ENCODE assay signal across 8 mouse cellular contexts in genomic region chr8:72305210-72305905, GRCm38 (mm10). TPM values are rescaled to one million over a fixed set of nuclear protein-coding genes. Genes with fewer than 3 reads are reported as not detected.
DNase-seq lines count a peak whose midpoint lies in the region; ATAC-seq lines count a peak whose summit lies in the region.
"Had no signal": no experiment of that assay in that cellular context is flagged by ENCODE, and none has a peak within 500 bp of the region (broad histone marks: within the 10 kb centered on the region; RNA-seq: fewer than 3 reads in every experiment).

Gene Gm10282 (minus strand): TSS chr8:72305260.

- H3K27ac ChIP-seq in forebrain, embryonic 15.5 days (replicated peaks): no peak within 1 kb of the TSS
- H3K27ac ChIP-seq: hindbrain, embryonic 15.5 days had no signal

- no peak within 1 kb of the TSS for H3K4me3 ChIP-seq in forebrain, embryonic 15.5 days
- H3K4me3 ChIP-seq in megakaryocyte, embryonic 14.5 days (replicated peaks): no peak within 1 kb of the TSS
- H3K4me3 ChIP-seq: hindbrain, embryonic 15.5 days had no signal

- no peak within 1 kb of the TSS for H3K9ac ChIP-seq in forebrain, embryonic 15.5 days (replicated peaks)
- H3K9ac ChIP-seq: hindbrain, embryonic 15.5 days had no signal

- ATAC-seq in forebrain, embryonic 15.5 days (replicated peaks): no peak

- no peaks in the 10 kb centered on the region for H3K36me3 ChIP-seq in forebrain, embryonic 15.5 days
- no peaks in the 10 kb centered on the region for H3K36me3 ChIP-seq in megakaryocyte, embryonic 14.5 days (replicated peaks; ENCODE audit: low read length)
- H3K36me3 ChIP-seq: hindbrain, embryonic 15.5 days had no signal

- no peaks in the 10 kb centered on the region for H3K27me3 ChIP-seq in forebrain, embryonic 15.5 days
- H3K27me3 ChIP-seq in megakaryocyte, embryonic 14.5 days (replicated peaks): peaks cover 34% of the 10 kb centered on the region
- H3K27me3 ChIP-seq: hindbrain, embryonic 15.5 days had no signal

- no peak for DNase-seq in layer of hippocampus, postnatal 10 days (ENCODE audit: low spot score in 2 of 2)
- DNase-seq in layer of hippocampus, adult 18-20 months (ENCODE audit: low spot score in 2 of 2): no peak
- peak; percentile 48 for DNase-seq in adipocyte (ENCODE audit: low spot score)
- no peak for DNase-seq in right cerebral cortex, adult 2 months (ENCODE audit: low spot score in 2 of 2)
- DNase-seq in frontal cortex, postnatal 10 days (ENCODE audit: low spot score in 2 of 2): no peak

- H3K4me1 ChIP-seq in forebrain, embryonic 15.5 days: no peaks in the 10 kb centered on the region; the same call in 1 of the 2 replicates
- H3K4me1 ChIP-seq in megakaryocyte, embryonic 14.5 days: peaks cover 26% of the 10 kb centered on the region
- H3K4me1 ChIP-seq: hindbrain, embryonic 15.5 days had no signal

- no peaks in the 10 kb centered on the region for H3K9me3 ChIP-seq in forebrain, embryonic 15.5 days
- no peaks in the 10 kb centered on the region for H3K9me3 ChIP-seq in megakaryocyte, embryonic 14.5 days
- H3K9me3 ChIP-seq: hindbrain, embryonic 15.5 days had no signal

- no peak within 1 kb of the TSS for H3K4me2 ChIP-seq in forebrain, embryonic 15.5 days (replicated peaks)
- H3K4me2 ChIP-seq: hindbrain, embryonic 15.5 days had no signal

- WGBS in forebrain, embryonic 15.5 days: 74% methylated on average over 16 of the region's 16 CpGs

RNA-seq across cellular contexts. Expression of gene Gm10282, which starts in this region (rescaled TPM):
- total RNA-seq in layer of hippocampus, postnatal 10 days (2021): 10 to 100 TPM; 10.9 to 15.9 TPM
- 1 to 10 TPM; 4.8 to 6.0 TPM for total RNA-seq in layer of hippocampus, adult 18-20 months (2021)
- 23.0 and 23.1 TPM in 2 replicates for polyA plus RNA-seq in forebrain, embryonic 15.5 days (2015; fragmentation: Nextera tagmentation; extraction: Ambion mirVana)
- polyA plus RNA-seq in megakaryocyte, embryonic 14.5 days (2012; ENCODE audit: insufficient read depth, low replicate concordance): 27.5 and 64.2 TPM in 2 replicates
